Mouse (Mus musculus) megakaryocyte, embryonic 14.5 days (primary cell): ENCODE data around the gene Slc22a15.

Experiments
- FLI1 ChIP-seq: IDR thresholded peaks from 2 replicates; pipeline ENCODE4 v1.6.1; 2012; ENCODE audit warnings: low read length, inconsistent platforms, mixed read lengths
- GATA1 ChIP-seq: IDR thresholded peaks from 3 replicates; pipeline ENCODE4 v1.6.1; 2012; ENCODE audit warnings: mixed read lengths, low read length, inconsistent platforms, borderline replicate concordance

GRCm38 (mm10) chr3:101923843-101924740 is at the start of gene Slc22a15:
- no peak for TF ChIP-seq FLI1
- no peak for TF ChIP-seq GATA1
